ENCODE assay signal across 27 mouse cellular contexts in genomic region chr9:64250111-64250730, GRCm38 (mm10). TPM values are rescaled to one million over a fixed set of nuclear protein-coding genes. Genes with fewer than 3 reads are reported as not detected.
DNase-seq lines count a peak whose midpoint lies in the region; ATAC-seq and TF ChIP-seq lines count a peak whose summit lies in the region.
"Had no signal": no experiment of that assay in that cellular context is flagged by ENCODE, and none has a peak within 500 bp of the region (broad histone marks: within the 10 kb centered on the region; RNA-seq: fewer than 3 reads in every experiment).

No protein-coding gene starts in this region.

- H3K27me3 ChIP-seq in embryonic facial prominence, embryonic 13.5 days, result no peaks in the 10 kb centered on the region
- H3K27me3 ChIP-seq in embryonic facial prominence, embryonic 10.5 days (replicated peaks; ENCODE audit: low read depth, poor library complexity, severe bottlenecking), result no peaks in the 10 kb centered on the region
- H3K27me3 ChIP-seq in liver, embryonic 12.5 days (replicated peaks), result no peaks in the 10 kb centered on the region
- H3K27me3 ChIP-seq in liver, postnatal 0 days (ENCODE audit: insufficient read depth, low read length), result no peaks in the 10 kb centered on the region
- no peaks in the 10 kb centered on the region for H3K27me3 ChIP-seq in CH12.LX (replicated peaks)
- H3K27me3 ChIP-seq in myocyte (ENCODE audit: control insufficient read depth, insufficient read depth, insufficient read length), result no peaks in the 10 kb centered on the region
- H3K27me3 ChIP-seq: forebrain, embryonic 13.5 days; liver, embryonic 15.5 days; midbrain, embryonic 12.5 days; Patski had no signal

- TF ChIP-seq CTCF in liver, postnatal 0 days (IDR thresholded peaks at IDR 0.05; ENCODE audit: low read depth), result no peak
- no peak for TF ChIP-seq CTCF in CH12.LX (conservative IDR thresholded peaks at IDR 0.05 in 1 of 2, IDR thresholded peaks at IDR 0.05 in 1 of 2; ENCODE audit: low read depth in 2 of 2, low read length in 2 of 2)

- peaks cover 29% of the 10 kb centered on the region for H3K79me2 ChIP-seq in CH12.LX (replicated peaks; ENCODE audit: control insufficient read depth, extremely low read depth, insufficient read depth, poor library complexity, severe bottlenecking)
- H3K79me2 ChIP-seq in myocyte (ENCODE audit: control insufficient read depth, insufficient read depth), result peaks cover 72% of the 10 kb centered on the region

- in situ Hi-C loops in CH12.LX (cut with MboI; ENCODE audit: low pct_ligation_motif_present, low pct_unique_long_range_greater_than_20kb, low sequenced_read_pairs), result loop anchor here (10.0 kb wide), 1 partner anchor 55 kb away; no protein-coding TSS in a partner anchor

- no peak overlapping the region for H3ac ChIP-seq in myocyte (ENCODE audit: control insufficient read depth, insufficient read length)

- no peak for TF ChIP-seq POLR2A in CH12.LX (IDR thresholded peaks at IDR 0.05; ENCODE audit: low read depth, low read length)
- TF ChIP-seq POLR2A in myocyte (IDR thresholded peaks at IDR 0.05; ENCODE audit: insufficient read length, low read depth), result no peak

- H3K36me3 ChIP-seq in embryonic facial prominence, embryonic 13.5 days, result peaks cover 14% of the 10 kb centered on the region
- H3K36me3 ChIP-seq in embryonic facial prominence, embryonic 10.5 days (replicated peaks), result peaks cover 27% of the 10 kb centered on the region
- H3K36me3 ChIP-seq in liver, embryonic 12.5 days, result peaks cover 10% of the 10 kb centered on the region
- H3K36me3 ChIP-seq in liver, postnatal 0 days (replicated peaks; ENCODE audit: insufficient read depth, low read length), result peaks cover 3% of the 10 kb centered on the region; the same call in 1 of the 2 replicates
- H3K36me3 ChIP-seq in CH12.LX (replicated peaks in 1 of 2; ENCODE audit: control insufficient read depth in 1 of 2, insufficient read depth in 1 of 2, low read length in 1 of 2) (peaks cover 7 to 24% of the 10 kb centered on the region in 2 experiments), myocyte (ENCODE audit: control insufficient read depth, insufficient read depth) (no peaks in the 10 kb centered on the region)
- H3K36me3 ChIP-seq: liver, embryonic 15.5 days; midbrain, embryonic 12.5 days had no signal

- H3K27ac ChIP-seq in embryonic facial prominence, embryonic 13.5 days, result no peak overlapping the region
- H3K27ac ChIP-seq in embryonic facial prominence, embryonic 10.5 days (replicated peaks), result no peak overlapping the region
- peak overlapping the region; percentile 11; the same call in 1 of the 2 replicates for H3K27ac ChIP-seq in liver, embryonic 12.5 days
- no peak overlapping the region for H3K27ac ChIP-seq in liver, postnatal 0 days (ENCODE audit: low read depth)
- no peak overlapping the region for H3K27ac ChIP-seq in CH12.LX (ENCODE audit: insufficient read depth, low read depth)
- H3K27ac ChIP-seq: forebrain, embryonic 13.5 days; heart, embryonic 10.5 days; hindbrain, embryonic 14.5 days; liver, embryonic 15.5 days; midbrain, embryonic 12.5 days had no signal

- peaks cover 24% of the 10 kb centered on the region for H3K4me1 ChIP-seq in embryonic facial prominence, embryonic 13.5 days
- H3K4me1 ChIP-seq in embryonic facial prominence, embryonic 10.5 days, result peaks cover 26% of the 10 kb centered on the region
- H3K4me1 ChIP-seq in liver, embryonic 12.5 days, result peaks cover 41% of the 10 kb centered on the region
- peaks cover 23% of the 10 kb centered on the region for H3K4me1 ChIP-seq in liver, postnatal 0 days (ENCODE audit: insufficient read depth)
- peaks cover 12 to 50% of the 10 kb centered on the region in 2 experiments for H3K4me1 ChIP-seq in CH12.LX (ENCODE audit: control insufficient read depth in 1 of 2, insufficient read depth in 2 of 2)

- 0 out of 2 replicates have a peak overlapping the region, but pooled peaks have one; percentile 41 for H3K9ac ChIP-seq in embryonic facial prominence, embryonic 13.5 days
- no peak overlapping the region for H3K9ac ChIP-seq in liver, embryonic 12.5 days
- no peak overlapping the region for H3K9ac ChIP-seq in liver, postnatal 0 days (replicated peaks)
- H3K9ac ChIP-seq in CH12.LX (ENCODE audit: insufficient read depth, low read depth), result 0 out of 2 replicates have a peak overlapping the region, but pooled peaks have one; percentile 11
- H3K9ac ChIP-seq: forebrain, embryonic 13.5 days; hindbrain, embryonic 14.5 days; liver, embryonic 15.5 days; midbrain, embryonic 12.5 days had no signal

- no peak for TF ChIP-seq EP300 in liver, postnatal 0 days (IDR thresholded peaks at IDR 0.05; ENCODE audit: low read depth)
- no peak for TF ChIP-seq EP300 in CH12.LX (IDR thresholded peaks at IDR 0.05; ENCODE audit: low read length)

- dilution Hi-C loops in CH12.LX (cut with MboI; ENCODE audit: extremely low pct_ligation_motif_present, extremely low pct_unique_long_range_greater_than_20kb, low sequenced_read_pairs), result no loop called here

- ATAC-seq in embryonic facial prominence, embryonic 13.5 days (ENCODE audit: insufficient number of reproducible peaks, insufficient read depth, low FRiP score, low TSS enrichment, low read depth), result no peak
- ATAC-seq in liver, embryonic 12.5 days, result no peak
- ATAC-seq in liver, postnatal 0 days, result no peak
- ATAC-seq: forebrain, embryonic 13.5 days; intestine, postnatal 0 days; Patski had no signal

- no peak for TF ChIP-seq RAD21 in CH12.LX (IDR thresholded peaks at IDR 0.05; ENCODE audit: low read depth, low read length)

- no peak overlapping the region for H3K4me2 ChIP-seq in embryonic facial prominence, embryonic 13.5 days
- no peak overlapping the region for H3K4me2 ChIP-seq in liver, embryonic 12.5 days
- no peak overlapping the region for H3K4me2 ChIP-seq in liver, postnatal 0 days (ENCODE audit: low read depth, low read length)
- H3K4me2 ChIP-seq in CH12.LX (ENCODE audit: insufficient read depth, low read depth, poor library complexity, severe bottlenecking) (0 out of 2 replicates have a peak overlapping the region, but pooled peaks have one; percentile 40), myocyte (ENCODE audit: low read depth) (peak overlapping the region; percentile 98)
- H3K4me2 ChIP-seq: forebrain, embryonic 13.5 days; hindbrain, embryonic 14.5 days; liver, embryonic 15.5 days; midbrain, embryonic 12.5 days had no signal

- H3K9me3 ChIP-seq in embryonic facial prominence, embryonic 13.5 days, result no peaks in the 10 kb centered on the region
- no peaks in the 10 kb centered on the region for H3K9me3 ChIP-seq in embryonic facial prominence, embryonic 10.5 days
- no peaks in the 10 kb centered on the region for H3K9me3 ChIP-seq in liver, embryonic 12.5 days (replicated peaks)
- H3K9me3 ChIP-seq in liver, postnatal 0 days (ENCODE audit: low read length), result no peaks in the 10 kb centered on the region
- H3K9me3 ChIP-seq in CH12.LX (replicated peaks; ENCODE audit: low read length), result no peaks in the 10 kb centered on the region
- H3K9me3 ChIP-seq: forebrain, embryonic 13.5 days; G1E; heart, embryonic 10.5 days; liver, embryonic 15.5 days; midbrain, embryonic 12.5 days had no signal

- no peak for DNase-seq in embryonic facial prominence, embryonic 10.5 days (ENCODE audit: low spot score)
- DNase-seq in liver, postnatal 0 days, result no peak
- DNase-seq in CH12.LX (ENCODE audit: extremely low read depth), result no peak
- no peak for DNase-seq in adrenal gland, postnatal 25 days
- no peak for DNase-seq in frontal cortex, postnatal 36 days (ENCODE audit: low spot score in 2 of 2)
- DNase-seq: adrenal gland, postnatal 10 days; cerebellum, adult 2 months; cerebellum, postnatal 14 days; gastrocnemius, postnatal 14 days; heart, postnatal 10 days; kidney, adult 9 months; kidney, postnatal 10 days; left cerebral cortex, postnatal 4 days; lung, postnatal 4 days; right cerebral cortex, postnatal 25 days had no signal

- H3K4me3 ChIP-seq in embryonic facial prominence, embryonic 13.5 days, result no peak overlapping the region
- H3K4me3 ChIP-seq in embryonic facial prominence, embryonic 10.5 days, result no peak overlapping the region
- H3K4me3 ChIP-seq in liver, embryonic 12.5 days, result no peak overlapping the region
- H3K4me3 ChIP-seq in liver, postnatal 0 days (ENCODE audit: low read depth, low read length), result no peak overlapping the region
- H3K4me3 ChIP-seq in CH12.LX (replicated peaks in 1 of 3; ENCODE audit: low read depth in 2 of 3, low read length in 2 of 3, poor library complexity in 1 of 3) (no peak overlapping the region), myocyte (no peak overlapping the region)
- H3K4me3 ChIP-seq: forebrain, embryonic 13.5 days; heart, embryonic 10.5 days; liver, embryonic 15.5 days; midbrain, embryonic 12.5 days had no signal

RNA-seq across cellular contexts. Expression of gene Map2k1, which starts 3.2 kb away (rescaled TPM):
- 82.8 and 87.1 TPM in 2 replicates for polyA plus RNA-seq in embryonic facial prominence, embryonic 13.5 days (2015; fragmentation: Nextera tagmentation; extraction: Ambion mirVana)
- 82.6 and 89.3 TPM in 2 replicates for polyA plus RNA-seq in embryonic facial prominence, embryonic 10.5 days (2016; fragmentation: Nextera tagmentation; extraction: Ambion mirVana)
- 41.2 and 43.8 TPM in 2 replicates for polyA plus RNA-seq in liver, embryonic 12.5 days (2016; fragmentation: Nextera tagmentation; extraction: Ambion mirVana)
- 27.5 and 28.9 TPM in 2 replicates for polyA plus RNA-seq in liver, postnatal 0 days (2015; fragmentation: Nextera tagmentation; extraction: Ambion mirVana)
- 53.0 and 74.0 TPM in 2 replicates for total RNA-seq in CH12.LX (2012; rRNA removed)
- 118 and 122 TPM in 2 replicates for total RNA-seq in CH12.LX (2014; rRNA removed)
- polyA plus RNA-seq in CH12.LX (2012; ENCODE audit: insufficient read length, low read depth), result 54.9 and 56.3 TPM in 2 replicates
- 67.3 TPM for polyA plus RNA-seq in myocyte (2012; fragmentation: generic; extraction: Trizol)
- total RNA-seq in adrenal gland, postnatal 25 days (2021), result 65.4 and 68.3 TPM in 2 replicates

RNA-seq across cellular contexts. Expression of gene Uchl4, which starts 15.2 kb away (rescaled TPM):
- polyA plus RNA-seq in embryonic facial prominence, embryonic 13.5 days (2015; fragmentation: Nextera tagmentation; extraction: Ambion mirVana), result 3.5 and 5.5 TPM in 2 replicates
- polyA plus RNA-seq in embryonic facial prominence, embryonic 10.5 days (2016; fragmentation: Nextera tagmentation; extraction: Ambion mirVana), result 3.9 and 4.4 TPM in 2 replicates
- polyA plus RNA-seq in liver, embryonic 12.5 days (2016; fragmentation: Nextera tagmentation; extraction: Ambion mirVana), result 1.5 and 2.0 TPM in 2 replicates
- 0.61 and 0.84 TPM in 2 replicates for polyA plus RNA-seq in liver, postnatal 0 days (2015; fragmentation: Nextera tagmentation; extraction: Ambion mirVana)
- total RNA-seq in CH12.LX (2012; rRNA removed), result 0.55 and 0.59 TPM in 2 replicates
- total RNA-seq in CH12.LX (2014; rRNA removed), result 8.2 and 11.0 TPM in 2 replicates
- polyA plus RNA-seq in CH12.LX (2012; ENCODE audit: insufficient read length, low read depth), result 16.8 and 21.0 TPM in 2 replicates
- polyA plus RNA-seq in myocyte (2012; fragmentation: generic; extraction: Trizol), result 0.34 TPM
- 2.6 and 2.9 TPM in 2 replicates for total RNA-seq in adrenal gland, postnatal 25 days (2021)
- total RNA-seq: hematopoietic stem cell, adult 5-6 weeks had no signal
- polyA plus RNA-seq: G1E had no signal

RNA-seq across cellular contexts. Expression of gene Tipin, which starts 31.2 kb away (rescaled TPM):
- 219 and 245 TPM in 2 replicates for polyA plus RNA-seq in embryonic facial prominence, embryonic 13.5 days (2015; fragmentation: Nextera tagmentation; extraction: Ambion mirVana)
- 269 and 272 TPM in 2 replicates for polyA plus RNA-seq in embryonic facial prominence, embryonic 10.5 days (2016; fragmentation: Nextera tagmentation; extraction: Ambion mirVana)
- 269 and 280 TPM in 2 replicates for polyA plus RNA-seq in liver, embryonic 12.5 days (2016; fragmentation: Nextera tagmentation; extraction: Ambion mirVana)
- 104 and 109 TPM in 2 replicates for polyA plus RNA-seq in liver, postnatal 0 days (2015; fragmentation: Nextera tagmentation; extraction: Ambion mirVana)
- total RNA-seq in CH12.LX (2012; rRNA removed) (179 and 248 TPM in 2 replicates), CH12.LX (2014; rRNA removed) (443 and 624 TPM in 2 replicates)
- polyA plus RNA-seq in CH12.LX (2012; ENCODE audit: insufficient read length, low read depth) (204 and 235 TPM in 2 replicates), myocyte (2012; fragmentation: generic; extraction: Trizol) (33.1 TPM)
- 17.5 and 24.7 TPM in 2 replicates for total RNA-seq in adrenal gland, postnatal 25 days (2021)

Comparison
In these comparisons a context has a peak if more than half of its experiments do, and no peak if none do; other contexts are left out.
1. H3K4me2 ChIP-seq: peak in CH12.LX (single experiment) and myocyte (single experiment); none in embryonic facial prominence, embryonic 13.5 days (single experiment), liver, embryonic 12.5 days (single experiment) and liver, postnatal 0 days (single experiment).
2. H3K9ac ChIP-seq: peak in embryonic facial prominence, embryonic 13.5 days (single experiment) and CH12.LX (single experiment); none in liver, embryonic 12.5 days (single experiment) and liver, postnatal 0 days (single experiment).